Mouse (Mus musculus): ENCODE results near the gene Eef2kmt. TPM values are rescaled to one million over a fixed set of nuclear protein-coding genes. Genes with fewer than 3 reads are reported as not detected.

Gene Eef2kmt
- polyA plus RNA-seq, 1 experiment: 26.1 TPM

GRCm38 (mm10) chr16:5222140-5222539, 33.6 kb downstream of the Eef2kmt start, which contains the start of gene AU021092:
Gene AU021092 (minus strand): TSS chr16:5222299.
- H3K4me3 ChIP-seq (ENCODE audit: low read depth, low read length): peak within 1 kb of the TSS; percentile 27
- TF ChIP-seq POLR2A (IDR thresholded peaks at IDR 0.05; ENCODE audit: low read depth, low read length): no peak
- TF ChIP-seq CTCF (IDR thresholded peaks at IDR 0.05; ENCODE audit: extremely low read depth, insufficient read length, insufficient replicate concordance, low read depth, low read length): no peak
- 40% methylated on average over 6 of the region's 6 CpGs for WGBS
- H3K27ac ChIP-seq (ENCODE audit: insufficient read depth, low read depth, low read length): no peak within 1 kb of the TSS
- no peaks in the 10 kb centered on the region for H3K27me3 ChIP-seq (ENCODE audit: control insufficient read depth, insufficient read depth, low read length)
- H3K4me1 ChIP-seq (ENCODE audit: control insufficient read depth, insufficient read depth, insufficient read length, low read length): no peaks in the 10 kb centered on the region
- H3K36me3 ChIP-seq (ENCODE audit: control insufficient read depth, insufficient read depth, low read length): no peaks in the 10 kb centered on the region

DNA sequence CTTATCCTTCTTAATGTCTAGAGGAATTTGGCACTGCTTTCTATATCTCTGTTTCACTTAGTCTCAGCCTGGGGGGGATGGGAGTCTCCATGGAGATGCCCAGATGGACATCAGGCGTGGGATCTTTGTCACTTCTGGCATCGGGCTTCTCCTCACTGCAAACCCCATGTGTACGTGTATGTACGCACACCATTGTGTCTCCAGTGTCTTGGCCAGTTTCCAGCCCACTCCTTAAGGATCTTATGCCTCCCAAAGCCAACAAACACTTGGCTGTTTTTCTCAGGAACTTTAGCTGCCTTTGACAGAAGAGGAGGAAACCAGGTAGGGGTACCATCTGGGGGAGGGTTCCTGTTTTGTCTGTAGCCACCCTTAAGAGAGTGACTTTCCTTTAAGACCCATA, 34.4 kb downstream of the Eef2kmt start:
- no peak overlapping the region for H3K27ac ChIP-seq (ENCODE audit: insufficient read depth, low read depth, low read length)
- no peaks in the 10 kb centered on the region for H3K27me3 ChIP-seq (ENCODE audit: control insufficient read depth, insufficient read depth, low read length)
- H3K4me3 ChIP-seq (ENCODE audit: low read depth, low read length): no peak overlapping the region
- H3K4me1 ChIP-seq (ENCODE audit: control insufficient read depth, insufficient read depth, insufficient read length, low read length): no peaks in the 10 kb centered on the region; the same call in 1 of the 2 replicates
- 35% methylated on average over 4 of the region's 4 CpGs for WGBS
- TF ChIP-seq POLR2A (IDR thresholded peaks at IDR 0.05; ENCODE audit: low read depth, low read length): no peak
- no peak for TF ChIP-seq CTCF (IDR thresholded peaks at IDR 0.05; ENCODE audit: extremely low read depth, insufficient read length, insufficient replicate concordance, low read depth, low read length)
- H3K36me3 ChIP-seq (ENCODE audit: control insufficient read depth, insufficient read depth, low read length): no peaks in the 10 kb centered on the region

DNA sequence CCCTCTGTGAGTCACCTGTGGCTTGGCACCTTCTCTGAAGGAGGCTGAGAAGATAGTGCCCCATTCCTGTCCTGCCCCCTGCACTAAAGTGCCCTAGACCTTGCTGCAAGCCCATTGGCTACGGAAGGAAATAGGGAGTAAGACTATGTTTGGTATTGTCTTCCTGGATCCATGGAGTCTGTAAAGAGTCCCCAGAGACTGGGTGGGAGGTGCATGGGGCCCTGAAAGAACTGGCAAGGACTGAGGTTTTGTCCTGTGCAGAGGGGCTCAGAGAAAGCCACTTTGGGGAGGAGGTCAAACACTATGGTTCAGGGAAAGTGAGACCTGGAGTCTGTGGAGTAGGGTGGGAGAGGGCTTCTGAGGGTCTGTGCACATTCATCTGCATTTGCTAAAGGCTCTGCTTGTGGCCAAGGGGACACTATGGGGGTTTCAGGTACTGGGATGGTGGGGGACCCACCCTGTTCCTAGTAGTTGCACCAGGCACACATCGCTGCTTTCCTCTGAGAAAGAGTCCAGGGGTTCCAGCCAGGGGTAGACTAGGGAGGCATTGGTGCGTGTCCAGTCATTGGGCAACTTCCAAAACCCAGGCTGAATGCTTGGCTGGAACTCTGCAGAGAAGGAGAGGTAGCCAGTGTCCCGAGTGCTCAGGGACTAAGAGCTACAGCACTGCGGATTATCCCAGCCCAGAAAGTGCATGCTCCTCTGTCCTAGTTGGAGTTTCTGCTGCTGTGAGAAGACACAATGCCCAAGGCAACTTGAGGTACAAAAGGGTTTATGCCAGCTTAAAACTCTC, 38.2 kb downstream of the Eef2kmt start:
- 81% methylated on average over 5 of the region's 5 CpGs for WGBS

GRCm38 (mm10) chr16:5216686-5217085, 39.1 kb downstream of the Eef2kmt start:
- no peaks in the 10 kb centered on the region for H3K36me3 ChIP-seq (ENCODE audit: control insufficient read depth, insufficient read depth, low read length)
- TF ChIP-seq CTCF (IDR thresholded peaks at IDR 0.05; ENCODE audit: extremely low read depth, insufficient read length, insufficient replicate concordance, low read depth, low read length): no peak
- TF ChIP-seq POLR2A (IDR thresholded peaks at IDR 0.05; ENCODE audit: low read depth, low read length): no peak
- WGBS: 31% methylated on average over 6 of the region's 6 CpGs

More for the DNA sequence above, 38.2 kb downstream of the Eef2kmt start:
- Histone ChIP-seq H3K27me3 (ENCODE audit: control insufficient read depth, insufficient read depth, low read length) (no peaks in the 10 kb centered on the region), H3K4me3 (ENCODE audit: low read depth, low read length) (no peak overlapping the region), H3K4me1 (ENCODE audit: control insufficient read depth, insufficient read depth, insufficient read length, low read length) (no peaks in the 10 kb centered on the region; the same call in 1 of the 2 replicates), H3K36me3 (ENCODE audit: control insufficient read depth, insufficient read depth, low read length) (no peaks in the 10 kb centered on the region), H3K27ac (ENCODE audit: insufficient read depth, low read depth, low read length) (no peak overlapping the region)
- TF ChIP-seq CTCF (IDR thresholded peaks at IDR 0.05; ENCODE audit: extremely low read depth, insufficient read length, insufficient replicate concordance, low read depth, low read length) (no peak), POLR2A (IDR thresholded peaks at IDR 0.05; ENCODE audit: low read depth, low read length) (no peak)

DNA sequence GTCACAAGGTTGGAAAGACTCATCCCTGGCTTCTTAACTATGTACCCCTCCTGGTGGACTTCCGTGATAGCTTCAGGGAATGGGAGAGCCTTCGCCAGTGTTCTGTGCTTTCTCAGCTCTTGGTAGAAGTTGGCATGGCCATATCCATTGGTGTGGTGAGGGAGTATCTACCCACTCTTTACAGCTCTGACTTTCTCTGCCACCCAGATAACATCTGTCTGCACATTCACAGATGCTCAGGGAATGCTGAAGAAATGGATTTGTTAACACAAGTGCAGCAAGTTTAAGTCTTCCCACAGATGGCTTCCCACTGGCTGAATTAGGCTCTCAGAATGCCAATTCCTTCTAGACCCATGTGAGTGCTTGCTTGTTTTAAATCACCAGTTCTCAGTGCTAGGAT, 41.7 kb downstream of the Eef2kmt start:
- Histone ChIP-seq H3K27me3 (ENCODE audit: control insufficient read depth, insufficient read depth, low read length) (no peaks in the 10 kb centered on the region), H3K4me3 (ENCODE audit: low read depth, low read length) (no peak overlapping the region), H3K27ac (ENCODE audit: insufficient read depth, low read depth, low read length) (no peak overlapping the region), H3K36me3 (ENCODE audit: control insufficient read depth, insufficient read depth, low read length) (no peaks in the 10 kb centered on the region), H3K4me1 (ENCODE audit: control insufficient read depth, insufficient read depth, insufficient read length, low read length) (no peaks in the 10 kb centered on the region; the same call in 1 of the 2 replicates)
- WGBS: 86% methylated on average over 2 of the region's 2 CpGs
- TF ChIP-seq CTCF (IDR thresholded peaks at IDR 0.05; ENCODE audit: extremely low read depth, insufficient read length, insufficient replicate concordance, low read depth, low read length) (no peak), POLR2A (IDR thresholded peaks at IDR 0.05; ENCODE audit: low read depth, low read length) (no peak)

More at GRCm38 (mm10) chr16:5216686-5217085, 39.1 kb downstream of the Eef2kmt start:
- H3K4me3 ChIP-seq (ENCODE audit: low read depth, low read length): no peak overlapping the region
- H3K27me3 ChIP-seq (ENCODE audit: control insufficient read depth, insufficient read depth, low read length): no peaks in the 10 kb centered on the region
- H3K27ac ChIP-seq (ENCODE audit: insufficient read depth, low read depth, low read length): no peak overlapping the region
- H3K4me1 ChIP-seq (ENCODE audit: control insufficient read depth, insufficient read depth, insufficient read length, low read length): no peaks in the 10 kb centered on the region; the same call in 1 of the 2 replicates

GRCm38 (mm10) chr16:5212150-5212549, 43.6 kb downstream of the Eef2kmt start:
- WGBS: 83% methylated on average over 3 of the region's 3 CpGs
- H3K27me3 ChIP-seq (ENCODE audit: control insufficient read depth, insufficient read depth, low read length): no peaks in the 10 kb centered on the region
- TF ChIP-seq CTCF (IDR thresholded peaks at IDR 0.05; ENCODE audit: extremely low read depth, insufficient read length, insufficient replicate concordance, low read depth, low read length) (no peak), POLR2A (IDR thresholded peaks at IDR 0.05; ENCODE audit: low read depth, low read length) (no peak)

GRCm38 (mm10) chr16:5210365-5210764, 45.4 kb downstream of the Eef2kmt start:
- H3K27me3 ChIP-seq (ENCODE audit: control insufficient read depth, insufficient read depth, low read length): no peaks in the 10 kb centered on the region
- WGBS: 64% methylated on average over 2 of the region's 2 CpGs
- no peak overlapping the region for H3K27ac ChIP-seq (ENCODE audit: insufficient read depth, low read depth, low read length)

More at GRCm38 (mm10) chr16:5212150-5212549, 43.6 kb downstream of the Eef2kmt start:
- H3K4me1 ChIP-seq (ENCODE audit: control insufficient read depth, insufficient read depth, insufficient read length, low read length): no peaks in the 10 kb centered on the region; the same call in 1 of the 2 replicates
- no peak overlapping the region for H3K27ac ChIP-seq (ENCODE audit: insufficient read depth, low read depth, low read length)
- H3K36me3 ChIP-seq (ENCODE audit: control insufficient read depth, insufficient read depth, low read length): no peaks in the 10 kb centered on the region
- H3K4me3 ChIP-seq (ENCODE audit: low read depth, low read length): no peak overlapping the region

More at GRCm38 (mm10) chr16:5210365-5210764, 45.4 kb downstream of the Eef2kmt start:
- no peak overlapping the region for H3K4me3 ChIP-seq (ENCODE audit: low read depth, low read length)
- TF ChIP-seq POLR2A (IDR thresholded peaks at IDR 0.05; ENCODE audit: low read depth, low read length): no peak
- no peak for TF ChIP-seq CTCF (IDR thresholded peaks at IDR 0.05; ENCODE audit: extremely low read depth, insufficient read length, insufficient replicate concordance, low read depth, low read length)
- H3K36me3 ChIP-seq (ENCODE audit: control insufficient read depth, insufficient read depth, low read length): no peaks in the 10 kb centered on the region
- H3K4me1 ChIP-seq (ENCODE audit: control insufficient read depth, insufficient read depth, insufficient read length, low read length): no peaks in the 10 kb centered on the region

All from small intestine, adult 2 months (tissue).